Comparison of ENCODE assay signal across 8 mouse cellular contexts in genomic region chr12:108244778-108245177, GRCm38 (mm10). TPM values are rescaled to one million over a fixed set of nuclear protein-coding genes. Genes with fewer than 3 reads are reported as not detected.
A peak's percentile ranks its signal among the peaks of the same experiment; 100 is the strongest.
DNase-seq lines count a peak whose midpoint lies in the region; ATAC-seq and TF ChIP-seq lines count a peak whose summit lies in the region.

No protein-coding gene starts in this region.

- H3K9me3 ChIP-seq in lung, embryonic 14.5 days (ENCODE audit: low read depth, low read length), result no peaks in the 10 kb centered on the region

- DNase-seq in adrenal gland, adult 2 months, result peak; percentile 91
- DNase-seq in cerebellum, postnatal 36 days, result peak; percentile 78 to 80
- peak; percentile 76 to 83 for DNase-seq in heart, adult 9 months (ENCODE audit: low spot score in 2 of 2)
- peak; percentile 94 for DNase-seq in kidney, adult 2 months
- DNase-seq in lung, embryonic 14.5 days, result peak; percentile 94
- DNase-seq in ovary, postnatal 10 days (ENCODE audit: low spot score), result peak; percentile 44
- no peak for DNase-seq in c-Kit-positive CD71-positive TER-119-positive erythroid progenitor cells, embryonic 14.5 days (ENCODE audit: low spot score)

- peak overlapping the region; percentile 34 for H3K4me2 ChIP-seq in lung, embryonic 14.5 days

- H3K27ac ChIP-seq in kidney, adult 2 months (ENCODE audit: insufficient read depth, low read depth, low read length), result peak overlapping the region; percentile 73
- peak overlapping the region; percentile 19; the same call in 1 of the 2 replicates for H3K27ac ChIP-seq in lung, embryonic 14.5 days (ENCODE audit: low read depth)

- peak; percentile 55 for ATAC-seq in lung, embryonic 14.5 days (ENCODE audit: insufficient read depth)
- ATAC-seq in inflammation-experienced regulatory T-cells, adult 6 months, result no peak

- peaks cover 76% of the 10 kb centered on the region for H3K4me1 ChIP-seq in kidney, adult 2 months (ENCODE audit: control insufficient read depth, insufficient read depth, low read length)
- H3K4me1 ChIP-seq in lung, embryonic 14.5 days (ENCODE audit: insufficient read depth), result peaks cover 36% of the 10 kb centered on the region

- no peaks in the 10 kb centered on the region for H3K27me3 ChIP-seq in kidney, adult 2 months (replicated peaks; ENCODE audit: control insufficient read depth, insufficient read depth, low read length)
- H3K27me3 ChIP-seq in lung, embryonic 14.5 days (ENCODE audit: insufficient read depth, low read length), result no peaks in the 10 kb centered on the region

- TF ChIP-seq POLR2A in kidney, adult 2 months (IDR thresholded peaks at IDR 0.05; ENCODE audit: low read depth, low read length), result no peak

- whole genome bisulfite sequencing in kidney, adult 2 months, result 5% methylated on average over 8 of the region's 8 CpGs
- 2% methylated on average over 8 of the region's 8 CpGs for WGBS in lung, embryonic 14.5 days

- no peak for TF ChIP-seq CTCF in kidney, adult 2 months (conservative IDR thresholded peaks at IDR 0.05; ENCODE audit: insufficient read depth, insufficient read length, low read depth, low read length)
- TF ChIP-seq CTCF in lung, embryonic 14.5 days (IDR thresholded peaks at IDR 0.05; ENCODE audit: low read depth), result no peak

- no peaks in the 10 kb centered on the region for H3K36me3 ChIP-seq in kidney, adult 2 months (ENCODE audit: control insufficient read depth, insufficient read depth, low read length)
- H3K36me3 ChIP-seq in lung, embryonic 14.5 days (ENCODE audit: insufficient read depth), result no peaks in the 10 kb centered on the region

- H3K9ac ChIP-seq in lung, embryonic 14.5 days, result no peak overlapping the region; the same call in 1 of the 2 replicates

- H3K4me3 ChIP-seq in kidney, adult 2 months (ENCODE audit: insufficient read depth, low read depth, low read length), result no peak overlapping the region
- H3K4me3 ChIP-seq in lung, embryonic 14.5 days (ENCODE audit: low read depth, low read length), result no peak overlapping the region

RNA-seq across cellular contexts. Expression of gene Ccdc85c, which starts 30.4 kb away (rescaled TPM):
- total RNA-seq in adrenal gland, adult 2 months (2021), result 10 to 100 TPM; 19.0 to 26.9 TPM
- 35.3 and 38.0 TPM in 2 replicates for polyA plus RNA-seq in adrenal gland, adult 2 months (2012; rRNA removed)
- 15.7 and 19.4 TPM in 2 replicates for polyA plus RNA-seq in kidney, adult 2 months (2012; rRNA removed)
- 8.3 and 8.6 TPM in 2 replicates for polyA plus RNA-seq in lung, embryonic 14.5 days (2014; fragmentation: Nextera tagmentation; extraction: Ambion mirVana)
- under 1 TPM; 0.21 to 0.33 (median 0.28) TPM for polyA plus RNA-seq in inflammation-experienced regulatory T-cells, adult 6 months (2017; shearing (Covaris generic))
